Mouse (Mus musculus) cortical plate, adult 2 months (tissue): Measurements from ENCODE around the gene Cdk17.

ENCODE experiments used
- CTCF ChIP-seq: fragments of 200-500 bp; IDR thresholded peaks from 2 replicates; pipeline ENCODE4 v1.5.1; 2011; ENCODE audit warnings: mild to moderate bottlenecking, control low read depth, low read length; ENCODE audit not compliant: insufficient read depth; ENCODE audit errors: extremely low read depth
- POLR2A ChIP-seq: fragments of 200-500 bp; IDR thresholded peaks from 2 replicates; pipeline ENCODE4 v1.6.1; 2011; ENCODE audit warnings: mild to moderate bottlenecking, low read length, control low read depth; ENCODE audit not compliant: insufficient read depth; ENCODE audit errors: extremely low read depth

- TF ChIP-seq POLR2A (no peak), CTCF (peak; percentile 21; the same call in 1 of the 2 replicates)
Measured at GRCm38 (mm10) chr10:93283258-93283657, 122.6 kb downstream of the Cdk17 start.
